Mouse (Mus musculus): ENCODE results near the gene Tmem236.
"Not testable (repeated sequence)": the region's sequence is repeated elsewhere in the genome, so short reads cannot be mapped to it uniquely, and the experiment has no call there.

Gene Tmem236

GRCm38 (mm10) chr2:14198325-14198903 lies 24.1 kb downstream of the Tmem236 start:
- not testable (repeated sequence) for DNase-seq

- DNase-seq: peak; percentile 5
Measured at GRCm38 (mm10) chr2:14199621-14200020, 25.3 kb downstream of the Tmem236 start.

GRCm38 (mm10) chr2:14200879-14201445 lies 26.6 kb downstream of the Tmem236 start:
- not testable (repeated sequence) for DNase-seq

GRCm38 (mm10) chr2:14204308-14204707 lies 30.0 kb downstream of the Tmem236 start:
- DNase-seq: no peak

- DNase-seq: no peak
Measured at GRCm38 (mm10) chr2:14206798-14207197, 32.5 kb downstream of the Tmem236 start.

- DNase-seq: no peak
Measured at GRCm38 (mm10) chr2:14210731-14211130, 36.4 kb downstream of the Tmem236 start.

- no peak for DNase-seq
Measured at GRCm38 (mm10) chr2:14211606-14212005, 37.3 kb downstream of the Tmem236 start.

- no peak for DNase-seq
Measured at GRCm38 (mm10) chr2:14214764-14215163, 40.4 kb downstream of the Tmem236 start.

GRCm38 (mm10) chr2:14216653-14217052 lies 42.3 kb downstream of the Tmem236 start:
- no peak for DNase-seq

GRCm38 (mm10) chr2:14218126-14218525 lies 43.8 kb downstream of the Tmem236 start:
- no peak for DNase-seq

GRCm38 (mm10) chr2:14224387-14224786 lies 50.1 kb downstream of the Tmem236 start:
- DNase-seq: no peak

GRCm38 (mm10) chr2:14228495-14228894 lies 54.2 kb downstream of the Tmem236 start:
- DNase-seq: no peak

- no peak for DNase-seq
Measured at GRCm38 (mm10) chr2:14229149-14229548, 54.8 kb downstream of the Tmem236 start, which contains the start of gene Mrc1. Gene Mrc1, plus strand, starts transcription at chr2:14229392.

- DNase-seq: no peak
Measured at GRCm38 (mm10) chr2:14229979-14230378, 55.7 kb downstream of the Tmem236 start.

- no peak for DNase-seq
Measured at GRCm38 (mm10) chr2:14232897-14233296, 58.6 kb downstream of the Tmem236 start.

GRCm38 (mm10) chr2:14233983-14234382 lies 59.7 kb downstream of the Tmem236 start:
- no peak for DNase-seq

- DNase-seq: no peak
Measured at GRCm38 (mm10) chr2:14235319-14235718, 61.0 kb downstream of the Tmem236 start.

- DNase-seq: no peak
Measured at GRCm38 (mm10) chr2:14236920-14237319, 62.6 kb downstream of the Tmem236 start.

- DNase-seq: no peak
Measured at GRCm38 (mm10) chr2:14237723-14238122, 63.4 kb downstream of the Tmem236 start.

- DNase-seq: no peak
Measured at GRCm38 (mm10) chr2:14239151-14239550, 64.8 kb downstream of the Tmem236 start.

GRCm38 (mm10) chr2:14244157-14244556 lies 69.8 kb downstream of the Tmem236 start:
- DNase-seq: no peak

- DNase-seq: no peak
Measured at GRCm38 (mm10) chr2:14244668-14245067, 70.3 kb downstream of the Tmem236 start.

- DNase-seq: no peak
Measured at GRCm38 (mm10) chr2:14249839-14250564, 75.7 kb downstream of the Tmem236 start.

- DNase-seq: no peak
Measured at GRCm38 (mm10) chr2:14251938-14252337, 77.6 kb downstream of the Tmem236 start.
